Mouse (Mus musculus): ENCODE data around the gene Rapgef4. TPM values are rescaled to one million over a fixed set of nuclear protein-coding genes. Genes with fewer than 3 reads are reported as not detected.

The Rapgef4 gene
- polyA plus RNA-seq, 1 experiment, result not detected

- Histone ChIP-seq H3K9me3 (ENCODE audit: control insufficient read depth, low read length) (no peaks in the 10 kb centered on the region), H3K4me1 (ENCODE audit: control insufficient read depth) (no peaks in the 10 kb centered on the region), H3K4me3 (replicated peaks) (no peak overlapping the region), H3K36me3 (ENCODE audit: control insufficient read depth) (no peaks in the 10 kb centered on the region), H3K27me3 (ENCODE audit: control insufficient read depth) (no peaks in the 10 kb centered on the region)
- TF ChIP-seq GATA1 (IDR thresholded peaks at IDR 0.05; ENCODE audit: low read length), result no peak
- no peak for TF ChIP-seq TAL1 (IDR thresholded peaks at IDR 0.05; ENCODE audit: low read length)
Measured at GRCm38 (mm10) chr2:72000102-72000501, 19.1 kb downstream of the Rapgef4 start.

- Histone ChIP-seq H3K9me3 (ENCODE audit: control insufficient read depth, low read length) (no peaks in the 10 kb centered on the region), H3K4me1 (ENCODE audit: control insufficient read depth) (no peaks in the 10 kb centered on the region), H3K27me3 (ENCODE audit: control insufficient read depth) (no peaks in the 10 kb centered on the region), H3K36me3 (ENCODE audit: control insufficient read depth) (no peaks in the 10 kb centered on the region), H3K4me3 (replicated peaks) (no peak overlapping the region)
- TF ChIP-seq GATA1 (IDR thresholded peaks at IDR 0.05; ENCODE audit: low read length) (no peak), TAL1 (IDR thresholded peaks at IDR 0.05; ENCODE audit: low read length) (no peak)
Measured at GRCm38 (mm10) chr2:72002843-72003370, 21.9 kb downstream of the Rapgef4 start.

- Histone ChIP-seq H3K36me3 (ENCODE audit: control insufficient read depth) (no peaks in the 10 kb centered on the region), H3K4me3 (replicated peaks) (no peak overlapping the region), H3K4me1 (ENCODE audit: control insufficient read depth) (no peaks in the 10 kb centered on the region), H3K27me3 (ENCODE audit: control insufficient read depth) (no peaks in the 10 kb centered on the region), H3K9me3 (ENCODE audit: control insufficient read depth, low read length) (no peaks in the 10 kb centered on the region)
- TF ChIP-seq GATA1 (IDR thresholded peaks at IDR 0.05; ENCODE audit: low read length), result no peak
- TF ChIP-seq TAL1 (IDR thresholded peaks at IDR 0.05; ENCODE audit: low read length), result no peak
Measured at GRCm38 (mm10) chr2:72003756-72004525, 22.9 kb downstream of the Rapgef4 start.

GRCm38 (mm10) chr2:72005051-72005450 lies 24.0 kb downstream of the Rapgef4 start:
- H3K4me1 ChIP-seq (ENCODE audit: control insufficient read depth), result no peaks in the 10 kb centered on the region
- no peaks in the 10 kb centered on the region for H3K27me3 ChIP-seq (ENCODE audit: control insufficient read depth)
- H3K36me3 ChIP-seq (ENCODE audit: control insufficient read depth), result no peaks in the 10 kb centered on the region
- no peak for TF ChIP-seq GATA1 (IDR thresholded peaks at IDR 0.05; ENCODE audit: low read length)
- no peak for TF ChIP-seq TAL1 (IDR thresholded peaks at IDR 0.05; ENCODE audit: low read length)
- no peaks in the 10 kb centered on the region for H3K9me3 ChIP-seq (ENCODE audit: control insufficient read depth, low read length)
- no peak overlapping the region for H3K4me3 ChIP-seq (replicated peaks)

- TF ChIP-seq GATA1 (IDR thresholded peaks at IDR 0.05; ENCODE audit: low read length) (no peak), TAL1 (IDR thresholded peaks at IDR 0.05; ENCODE audit: low read length) (no peak)
- H3K36me3 ChIP-seq (ENCODE audit: control insufficient read depth), result no peaks in the 10 kb centered on the region
- H3K4me3 ChIP-seq (replicated peaks), result no peak overlapping the region
- H3K9me3 ChIP-seq (ENCODE audit: control insufficient read depth, low read length), result no peaks in the 10 kb centered on the region
- H3K27me3 ChIP-seq (ENCODE audit: control insufficient read depth), result no peaks in the 10 kb centered on the region
- H3K4me1 ChIP-seq (ENCODE audit: control insufficient read depth), result no peaks in the 10 kb centered on the region
Measured at GRCm38 (mm10) chr2:72009446-72010218, 28.6 kb downstream of the Rapgef4 start.

- no peak overlapping the region for H3K4me3 ChIP-seq (replicated peaks)
- no peaks in the 10 kb centered on the region for H3K36me3 ChIP-seq (ENCODE audit: control insufficient read depth)
- TF ChIP-seq TAL1 (IDR thresholded peaks at IDR 0.05; ENCODE audit: low read length), result no peak
- TF ChIP-seq GATA1 (IDR thresholded peaks at IDR 0.05; ENCODE audit: low read length), result no peak
- no peaks in the 10 kb centered on the region for H3K27me3 ChIP-seq (ENCODE audit: control insufficient read depth)
- H3K4me1 ChIP-seq (ENCODE audit: control insufficient read depth), result no peaks in the 10 kb centered on the region
- H3K9me3 ChIP-seq (ENCODE audit: control insufficient read depth, low read length), result no peaks in the 10 kb centered on the region
Measured at GRCm38 (mm10) chr2:72015366-72015765, 34.3 kb downstream of the Rapgef4 start.

GRCm38 (mm10) chr2:72016013-72016412 lies 35.0 kb downstream of the Rapgef4 start:
- no peaks in the 10 kb centered on the region for H3K36me3 ChIP-seq (ENCODE audit: control insufficient read depth)
- no peak overlapping the region for H3K4me3 ChIP-seq (replicated peaks)
- no peaks in the 10 kb centered on the region for H3K27me3 ChIP-seq (ENCODE audit: control insufficient read depth)
- no peaks in the 10 kb centered on the region for H3K9me3 ChIP-seq (ENCODE audit: control insufficient read depth, low read length)
- H3K4me1 ChIP-seq (ENCODE audit: control insufficient read depth), result no peaks in the 10 kb centered on the region
- TF ChIP-seq TAL1 (IDR thresholded peaks at IDR 0.05; ENCODE audit: low read length), result no peak
- no peak for TF ChIP-seq GATA1 (IDR thresholded peaks at IDR 0.05; ENCODE audit: low read length)

GRCm38 (mm10) chr2:72017168-72017567 lies 36.1 kb downstream of the Rapgef4 start:
- H3K4me1 ChIP-seq (ENCODE audit: control insufficient read depth), result no peaks in the 10 kb centered on the region
- no peaks in the 10 kb centered on the region for H3K36me3 ChIP-seq (ENCODE audit: control insufficient read depth)
- no peak for TF ChIP-seq GATA1 (IDR thresholded peaks at IDR 0.05; ENCODE audit: low read length)
- no peak for TF ChIP-seq TAL1 (IDR thresholded peaks at IDR 0.05; ENCODE audit: low read length)
- H3K9me3 ChIP-seq (ENCODE audit: control insufficient read depth, low read length), result no peaks in the 10 kb centered on the region
- H3K4me3 ChIP-seq (replicated peaks), result no peak overlapping the region
- H3K27me3 ChIP-seq (ENCODE audit: control insufficient read depth), result no peaks in the 10 kb centered on the region

GRCm38 (mm10) chr2:72018736-72019135 lies 37.7 kb downstream of the Rapgef4 start:
- Histone ChIP-seq H3K9me3 (ENCODE audit: control insufficient read depth, low read length) (0 out of 2 replicates have a peak, but pooled peaks cover under 1% of the 10 kb centered on the region), H3K4me1 (ENCODE audit: control insufficient read depth) (no peaks in the 10 kb centered on the region), H3K36me3 (ENCODE audit: control insufficient read depth) (no peaks in the 10 kb centered on the region), H3K27me3 (ENCODE audit: control insufficient read depth) (no peaks in the 10 kb centered on the region), H3K4me3 (replicated peaks) (no peak overlapping the region)
- TF ChIP-seq TAL1 (IDR thresholded peaks at IDR 0.05; ENCODE audit: low read length), result no peak
- TF ChIP-seq GATA1 (IDR thresholded peaks at IDR 0.05; ENCODE audit: low read length), result no peak
